Comparison of ENCODE assay signal across 8 mouse cellular contexts in the genomic region with DNA sequence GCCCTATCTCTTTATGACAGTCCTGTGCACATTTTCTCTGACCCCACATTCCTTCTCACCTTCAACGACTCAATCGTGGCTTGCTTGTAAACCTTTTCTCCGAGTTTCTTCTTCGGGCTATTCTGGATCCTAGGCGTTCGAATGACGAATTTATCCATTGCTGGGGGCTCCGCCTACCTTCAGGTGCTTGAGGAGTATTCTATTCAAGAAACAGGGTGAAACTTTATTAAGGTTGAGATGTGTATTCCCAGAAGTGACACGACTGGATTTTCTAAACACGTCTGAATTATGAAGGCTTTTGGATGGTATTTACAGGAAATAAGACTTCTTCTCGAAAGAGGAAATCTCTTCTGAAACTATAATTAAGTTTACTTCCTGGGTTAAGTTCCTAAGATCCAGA. TPM values are rescaled to one million over a fixed set of nuclear protein-coding genes. Genes with fewer than 3 reads are reported as not detected.
A peak's percentile ranks its signal among the peaks of the same experiment; 100 is the strongest.
DNase-seq lines count a peak whose midpoint lies in the region; ATAC-seq lines count a peak whose summit lies in the region.

No protein-coding gene starts in this region.

- peak overlapping the region; percentile 71 for H3K4me2 ChIP-seq in neural tube, embryonic 11.5 days (ENCODE audit: low read depth)
- H3K4me2 ChIP-seq in limb, embryonic 11.5 days (ENCODE audit: low read depth, severe bottlenecking), result peak overlapping the region; percentile 66
- peak overlapping the region; percentile 71 for H3K4me2 ChIP-seq in stomach, embryonic 14.5 days (replicated peaks; ENCODE audit: low read depth, low read length)

- ATAC-seq in neural tube, embryonic 11.5 days (ENCODE audit: insufficient read depth, low FRiP score, low TSS enrichment), result no peak
- ATAC-seq in limb, embryonic 11.5 days (ENCODE audit: insufficient number of reproducible peaks, low FRiP score, low TSS enrichment, low read depth), result no peak
- no peak for ATAC-seq in stomach, embryonic 14.5 days (ENCODE audit: insufficient number of reproducible peaks, insufficient read depth, low FRiP score, low read depth)
- no peak for ATAC-seq in erythroid progenitor cell, adult 5-6 weeks (replicated peaks; ENCODE audit: low FRiP score, poor library complexity, severe bottlenecking)

- H3K9ac ChIP-seq in neural tube, embryonic 11.5 days (ENCODE audit: low read length), result peak overlapping the region; percentile 75
- H3K9ac ChIP-seq in limb, embryonic 11.5 days (ENCODE audit: low read length), result peak overlapping the region; percentile 89
- peak overlapping the region; percentile 62 for H3K9ac ChIP-seq in stomach, embryonic 14.5 days (replicated peaks; ENCODE audit: low read depth, low read length)

- H3K27me3 ChIP-seq in neural tube, embryonic 11.5 days (ENCODE audit: control insufficient read depth, insufficient read depth, low read length), result no peaks in the 10 kb centered on the region
- no peaks in the 10 kb centered on the region for H3K27me3 ChIP-seq in limb, embryonic 11.5 days (ENCODE audit: control insufficient read depth, insufficient read depth, low read length)
- H3K27me3 ChIP-seq in stomach, embryonic 14.5 days (ENCODE audit: control insufficient read depth, insufficient read depth, low read length), result no peaks in the 10 kb centered on the region

- no peak overlapping the region for H3K27ac ChIP-seq in neural tube, embryonic 11.5 days (ENCODE audit: low read depth, low read length)
- H3K27ac ChIP-seq in limb, embryonic 11.5 days (replicated peaks; ENCODE audit: low read depth, low read length), result no peak overlapping the region
- H3K27ac ChIP-seq in stomach, embryonic 14.5 days (ENCODE audit: low read length), result peak overlapping the region; percentile 96

- peaks cover 12% of the 10 kb centered on the region; the same call in 1 of the 2 replicates for H3K4me1 ChIP-seq in neural tube, embryonic 11.5 days (ENCODE audit: control insufficient read depth, insufficient read depth, low read length)
- H3K4me1 ChIP-seq in limb, embryonic 11.5 days (ENCODE audit: control insufficient read depth, insufficient read depth, low read length), result peaks cover 12% of the 10 kb centered on the region; the same call in 1 of the 2 replicates
- peaks cover 20% of the 10 kb centered on the region for H3K4me1 ChIP-seq in stomach, embryonic 14.5 days (ENCODE audit: control insufficient read depth, insufficient read depth, low read length)

- peaks cover 2% of the 10 kb centered on the region; the same call in 1 of the 2 replicates for H3K36me3 ChIP-seq in neural tube, embryonic 11.5 days (ENCODE audit: control insufficient read depth, insufficient read depth, low read length)
- no peaks in the 10 kb centered on the region; the same call in 1 of the 2 replicates for H3K36me3 ChIP-seq in limb, embryonic 11.5 days (ENCODE audit: control insufficient read depth, insufficient read depth, low read length)
- H3K36me3 ChIP-seq in stomach, embryonic 14.5 days (ENCODE audit: control insufficient read depth, insufficient read depth, low read length), result peaks cover 11% of the 10 kb centered on the region

- DNase-seq in cerebellum, adult 11-12 months, result peak; percentile 18
- no peak for DNase-seq in cerebellum, postnatal 36 days
- DNase-seq in neural tube, embryonic 11.5 days (ENCODE audit: low spot score), result no peak
- no peak for DNase-seq in neural tube, embryonic 10.5 days (ENCODE audit: extremely low spot score, low spot score)
- no peak for DNase-seq in limb, embryonic 11.5 days (ENCODE audit: low spot score)
- no peak for DNase-seq in ovary, postnatal 10 days (ENCODE audit: low spot score)

- H3K9me3 ChIP-seq in neural tube, embryonic 11.5 days (ENCODE audit: control insufficient read depth, low read length), result no peaks in the 10 kb centered on the region
- no peaks in the 10 kb centered on the region for H3K9me3 ChIP-seq in limb, embryonic 11.5 days (ENCODE audit: control insufficient read depth, low read length)
- H3K9me3 ChIP-seq in stomach, embryonic 14.5 days (ENCODE audit: control insufficient read depth, low read depth, low read length), result no peaks in the 10 kb centered on the region

- peak overlapping the region; percentile 99 for H3K4me3 ChIP-seq in neural tube, embryonic 11.5 days (ENCODE audit: low read depth, low read length)
- peak overlapping the region; percentile 98 for H3K4me3 ChIP-seq in limb, embryonic 11.5 days (ENCODE audit: low read depth, low read length)
- peak overlapping the region; percentile 99 for H3K4me3 ChIP-seq in stomach, embryonic 14.5 days (ENCODE audit: low read depth, low read length)

- 56% methylated on average over 11 of the region's 11 CpGs for WGBS in neural tube, embryonic 11.5 days
- 51% methylated on average over 11 of the region's 11 CpGs for WGBS in limb, embryonic 11.5 days
- WGBS in stomach, embryonic 14.5 days, result 31% methylated on average over 11 of the region's 11 CpGs

RNA-seq across cellular contexts. Expression of a gene that starts 0.7 kb away (rescaled TPM):
- polyA plus RNA-seq in neural tube, embryonic 11.5 days (2014; fragmentation: Nextera tagmentation; extraction: Ambion mirVana), result 316 and 334 TPM in 2 replicates
- polyA plus RNA-seq in limb, embryonic 11.5 days (2014; fragmentation: Nextera tagmentation; extraction: Ambion mirVana), result 295 TPM in 2 replicates
- 384 and 395 TPM in 2 replicates for polyA plus RNA-seq in stomach, embryonic 14.5 days (2014; fragmentation: Nextera tagmentation; extraction: Ambion mirVana)
- total RNA-seq in erythroid progenitor cell, adult 5-6 weeks (2015; ENCODE audit: low replicate concordance), result 181 and 214 TPM in 2 replicates
- 134 and 191 TPM in 2 replicates for total RNA-seq in erythroid progenitor cell, adult 5-6 weeks (2017; ENCODE audit: low replicate concordance)

RNA-seq across cellular contexts. Expression of a gene that starts 1.4 kb away (rescaled TPM):
- 24.8 and 29.1 TPM in 2 replicates for polyA plus RNA-seq in neural tube, embryonic 11.5 days (2014; fragmentation: Nextera tagmentation; extraction: Ambion mirVana)
- polyA plus RNA-seq in limb, embryonic 11.5 days (2014; fragmentation: Nextera tagmentation; extraction: Ambion mirVana), result 19.1 and 20.3 TPM in 2 replicates
- 16.1 and 20.8 TPM in 2 replicates for polyA plus RNA-seq in stomach, embryonic 14.5 days (2014; fragmentation: Nextera tagmentation; extraction: Ambion mirVana)
- total RNA-seq in erythroid progenitor cell, adult 5-6 weeks (2015; ENCODE audit: low replicate concordance), result 13.4 and 14.4 TPM in 2 replicates
- 7.6 and 48.4 TPM in 2 replicates for total RNA-seq in erythroid progenitor cell, adult 5-6 weeks (2017; ENCODE audit: low replicate concordance)

RNA-seq across cellular contexts. Expression of a gene that starts 31.5 kb away (rescaled TPM):
- polyA plus RNA-seq in neural tube, embryonic 11.5 days (2014; fragmentation: Nextera tagmentation; extraction: Ambion mirVana), result not detected in 2 replicates
- not detected in 2 replicates for polyA plus RNA-seq in limb, embryonic 11.5 days (2014; fragmentation: Nextera tagmentation; extraction: Ambion mirVana)
- polyA plus RNA-seq in stomach, embryonic 14.5 days (2014; fragmentation: Nextera tagmentation; extraction: Ambion mirVana), result not detected in 2 replicates
- total RNA-seq in erythroid progenitor cell, adult 5-6 weeks (2015; ENCODE audit: low replicate concordance), result not detected in 2 replicates
- total RNA-seq in erythroid progenitor cell, adult 5-6 weeks (2017; ENCODE audit: low replicate concordance), result 3.2 TPM in 1 of 2 replicates, not detected in the other
